Mouse (Mus musculus) mouse embryonic stem cell (cell line): Measurements from ENCODE around the gene Ak5.
"Not testable (repeated sequence)": the region's sequence is repeated elsewhere in the genome, so short reads cannot be mapped to it uniquely, and the experiment has no call there.

Experiments used
- in situ Hi-C, 2 experiments: fragments of 300-500 bp; cut with MboI; formaldehyde crosslinking; loops; 1 replicate in 1 of 2; 3 replicates in 1 of 2; pipeline ENCODE4 v1.14.3; 2019 to 2020; ENCODE audit warnings: low sequenced_read_pairs in 2 of 2, low pct_unique_long_range_greater_than_20kb in 1 of 2, mixed read lengths in 1 of 2; ENCODE audit not compliant: unreplicated experiment in 1 of 2

Gene Ak5

DNA sequence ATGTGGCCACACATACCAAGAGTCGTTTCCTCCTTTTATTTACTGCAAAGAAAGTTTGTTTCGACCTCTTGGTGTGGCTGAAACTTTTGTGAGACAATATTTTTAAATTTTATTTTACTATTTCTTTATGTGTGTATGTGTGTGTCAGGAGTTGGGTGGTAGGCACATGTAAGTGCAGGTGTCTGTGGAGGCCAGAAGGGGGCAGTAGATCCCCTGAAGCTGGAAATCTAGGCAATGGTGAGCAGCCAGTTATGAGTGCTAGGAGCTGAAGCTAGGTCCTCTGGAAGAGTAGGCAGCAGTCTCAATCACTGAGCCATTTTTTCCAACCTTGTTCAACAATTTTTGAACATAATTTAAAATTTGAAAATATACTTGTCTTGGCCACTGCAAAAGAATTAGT lies 9.6 kb downstream of the Ak5 start:
- in situ Hi-C loops: no loop called here

DNA sequence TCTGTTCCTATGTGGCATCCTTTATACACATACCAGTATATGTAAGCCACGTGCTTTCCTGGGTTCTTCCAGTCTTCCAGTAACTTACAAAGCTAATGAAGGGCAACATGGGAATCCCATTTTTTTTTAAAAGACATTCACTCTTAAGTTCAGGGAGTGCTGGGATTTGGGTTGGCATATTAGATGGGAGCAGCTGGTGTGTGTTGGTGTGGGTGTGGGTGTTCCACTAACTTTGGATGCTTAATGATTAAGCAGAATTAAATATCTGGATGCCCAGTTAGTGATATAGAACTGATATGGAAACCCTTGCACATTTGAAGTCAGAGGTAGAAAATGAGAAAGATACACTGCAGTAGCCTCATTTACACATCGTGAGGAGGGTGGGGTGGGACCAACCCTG lies 16.2 kb downstream of the Ak5 start:
- in situ Hi-C loops: no loop called here

DNA sequence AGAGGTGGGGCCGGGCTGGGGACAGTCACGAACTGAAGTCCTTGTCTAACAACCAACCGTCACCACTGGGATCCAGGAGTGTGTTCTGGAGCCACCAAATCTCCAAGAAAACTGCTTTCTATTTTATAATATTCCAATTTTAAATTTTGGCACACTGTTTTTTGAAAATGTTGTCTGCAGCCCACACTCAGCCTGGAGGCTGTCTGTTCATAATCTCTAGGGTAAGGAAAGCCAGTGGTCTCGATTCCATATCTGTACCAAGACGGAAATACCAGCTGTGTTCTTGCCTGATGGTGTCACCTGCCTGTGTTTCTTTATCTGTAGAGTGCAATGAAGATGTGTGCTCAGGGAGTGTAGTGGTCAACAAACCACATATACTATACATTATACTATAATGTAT lies 23.6 kb downstream of the Ak5 start:
- in situ Hi-C loops: no loop called here

- in situ Hi-C loops: no loop called here
Observed at GRCm38 (mm10) chr3:152625061-152625820, 42.9 kb downstream of the Ak5 start.

DNA sequence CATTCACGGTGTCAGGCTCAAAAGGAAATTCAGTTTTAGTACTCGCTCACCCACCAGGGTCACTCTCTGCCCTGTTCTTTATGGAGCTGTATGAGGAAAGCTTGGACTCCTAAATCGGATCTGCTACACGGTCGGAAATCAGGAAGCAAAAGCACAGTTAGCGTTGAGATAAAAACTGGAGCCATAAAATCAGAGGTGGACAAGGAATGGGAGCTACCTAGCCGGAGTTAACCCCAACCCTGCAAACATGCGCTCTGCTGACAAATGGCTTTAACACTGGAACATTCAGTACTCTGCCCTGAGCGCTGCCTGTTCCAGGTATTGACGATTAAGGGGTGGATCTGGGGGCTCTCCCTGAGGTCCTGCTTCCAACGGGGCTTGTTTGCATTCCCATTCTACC lies 47.6 kb downstream of the Ak5 start:
- in situ Hi-C loops: no loop called here

GRCm38 (mm10) chr3:152620058-152620457 lies 48.1 kb downstream of the Ak5 start:
- in situ Hi-C loops: no loop called here

- in situ Hi-C loops: no loop called here
Observed at GRCm38 (mm10) chr3:152609076-152609475, 59.1 kb downstream of the Ak5 start.

GRCm38 (mm10) chr3:152605849-152606248 lies 62.3 kb downstream of the Ak5 start:
- in situ Hi-C loops: no loop called here

GRCm38 (mm10) chr3:152599679-152600078 lies 68.5 kb downstream of the Ak5 start:
- in situ Hi-C loops: no loop called here

- in situ Hi-C loops: no loop called here
Observed at GRCm38 (mm10) chr3:152596406-152597050, 71.6 kb downstream of the Ak5 start.

DNA sequence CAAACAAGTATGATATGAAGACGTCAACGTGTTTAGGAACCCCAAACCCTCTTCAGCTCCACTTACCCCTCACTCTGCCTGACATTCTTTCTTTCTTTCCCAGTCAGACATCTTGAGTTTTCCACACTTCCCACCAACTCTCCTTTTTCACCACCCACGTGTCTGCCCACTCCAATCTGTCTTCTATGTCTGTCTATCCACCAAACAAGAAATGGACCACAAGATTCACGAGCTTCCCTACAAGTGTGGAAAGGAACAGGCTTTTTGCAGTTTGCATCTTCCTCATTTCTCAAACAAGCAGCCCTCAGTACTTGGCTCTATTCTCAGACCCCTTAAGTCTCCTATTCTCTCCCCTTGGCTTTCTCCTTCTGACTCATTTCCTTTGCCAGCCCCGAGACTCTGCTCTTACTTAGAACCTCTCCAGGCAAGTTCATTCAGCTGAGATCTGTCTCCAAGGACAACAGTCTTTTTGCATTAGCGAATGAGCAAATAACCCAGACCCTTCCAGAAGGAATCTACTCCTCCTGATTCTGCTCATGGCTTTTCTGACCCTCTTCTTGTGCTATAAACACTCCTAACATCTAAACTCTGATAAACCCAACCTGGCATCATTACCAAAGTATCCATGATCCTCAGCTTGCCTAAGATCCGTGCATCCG lies 75.3 kb downstream of the Ak5 start:
- in situ Hi-C loops: no loop called here

DNA sequence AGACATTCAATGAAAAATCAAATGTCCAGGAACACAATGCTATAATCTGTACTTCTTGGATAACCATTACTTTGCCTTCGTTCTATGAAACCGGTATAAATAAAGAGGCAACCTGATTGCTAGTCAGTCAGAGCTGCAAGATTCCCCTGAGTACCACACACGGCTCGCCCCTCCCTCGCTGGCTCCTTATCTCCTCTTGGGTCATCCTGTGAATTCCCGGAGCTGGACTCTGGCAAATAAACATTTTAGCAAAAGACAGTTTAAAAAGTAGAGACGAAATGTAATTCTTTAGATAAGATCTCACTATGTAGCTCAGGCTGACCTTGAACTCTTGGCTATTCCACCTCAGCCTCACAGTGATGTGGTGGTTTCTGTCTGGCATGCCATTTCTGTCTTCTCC lies 77.7 kb downstream of the Ak5 start:
- in situ Hi-C loops: no loop called here

DNA sequence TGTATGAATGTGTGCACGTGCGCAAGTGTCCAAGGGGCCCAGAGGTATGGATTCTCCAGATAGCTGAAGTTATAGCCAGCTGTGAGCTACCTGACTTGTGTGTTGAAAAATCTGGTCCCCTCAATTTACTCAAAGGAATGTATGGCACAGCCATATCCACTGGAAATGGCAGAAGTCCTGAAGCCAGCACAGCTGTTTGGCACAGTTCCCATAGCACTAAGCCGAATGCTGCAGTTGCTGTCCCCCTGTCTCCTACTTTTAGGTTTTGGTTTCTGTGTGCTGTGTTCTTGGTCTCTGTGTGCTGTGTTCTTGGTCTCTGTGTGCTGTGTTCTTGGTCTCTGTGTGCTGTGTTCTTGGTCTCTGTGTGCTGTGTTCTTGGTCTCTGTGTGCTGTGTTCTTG lies 79.1 kb downstream of the Ak5 start:
- in situ Hi-C loops: not testable (repeated sequence)

GRCm38 (mm10) chr3:152587007-152587406 lies 81.2 kb downstream of the Ak5 start:
- in situ Hi-C loops: no loop called here

DNA sequence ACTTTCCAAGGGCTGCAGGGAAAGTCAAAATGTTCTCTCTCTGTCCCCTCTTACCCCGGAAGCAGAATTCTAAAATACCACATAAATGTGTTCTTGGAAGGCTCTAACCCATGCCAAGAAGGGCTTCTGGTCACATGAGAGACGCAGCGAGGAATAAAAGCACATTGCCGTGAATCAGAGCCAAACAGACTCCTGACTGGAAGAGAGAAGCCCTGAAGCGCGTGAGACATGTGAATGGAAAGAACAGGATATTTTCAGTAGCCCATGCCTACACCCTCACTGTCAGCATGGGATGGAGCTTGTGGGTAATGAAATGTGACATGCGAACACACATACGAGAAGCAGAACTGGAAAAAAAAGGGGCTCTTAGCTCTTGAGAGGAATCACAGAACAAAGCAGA lies 82.0 kb downstream of the Ak5 start:
- in situ Hi-C loops: no loop called here

DNA sequence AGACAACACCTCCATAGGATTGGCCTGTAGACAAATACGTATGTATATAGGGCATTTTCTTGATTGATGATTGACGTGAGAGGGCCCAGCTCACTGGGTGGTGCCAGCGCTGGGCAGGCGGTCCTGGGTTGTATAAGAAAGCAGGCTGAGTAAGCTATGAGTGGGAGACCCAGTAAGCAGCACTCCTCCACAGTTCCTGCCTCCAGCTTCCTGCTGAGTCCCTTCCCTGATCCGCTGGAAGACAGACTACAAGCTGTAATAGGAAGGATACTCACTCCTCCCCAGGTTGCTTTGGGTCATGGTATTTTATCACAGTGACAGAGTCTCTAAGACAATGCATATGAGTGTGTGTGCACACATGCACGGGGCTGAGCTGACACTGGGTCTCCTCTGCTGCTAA lies 82.6 kb downstream of the Ak5 start:
- in situ Hi-C loops: no loop called here

GRCm38 (mm10) chr3:152583033-152583432 lies 85.1 kb downstream of the Ak5 start:
- in situ Hi-C loops: no loop called here

DNA sequence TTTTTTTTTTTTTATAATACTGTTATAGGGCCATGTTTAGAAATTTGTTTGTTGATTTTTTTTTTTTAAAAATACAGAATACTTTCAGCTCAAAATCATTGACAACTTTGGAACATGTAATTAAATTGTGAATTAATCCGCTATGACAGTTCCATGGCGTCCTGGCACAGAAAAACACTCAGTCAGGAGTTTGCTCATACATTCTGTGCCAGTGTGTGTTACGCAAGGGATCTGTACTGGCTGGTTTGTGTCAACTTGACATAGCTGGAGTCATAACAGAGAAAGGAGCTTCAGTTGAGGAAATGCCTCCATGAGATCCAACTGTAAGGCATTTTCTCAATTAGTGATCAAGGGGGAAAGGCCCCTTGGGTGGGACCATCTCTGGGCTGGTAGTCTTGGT lies 86.3 kb downstream of the Ak5 start:
- in situ Hi-C loops: not testable (repeated sequence)

DNA sequence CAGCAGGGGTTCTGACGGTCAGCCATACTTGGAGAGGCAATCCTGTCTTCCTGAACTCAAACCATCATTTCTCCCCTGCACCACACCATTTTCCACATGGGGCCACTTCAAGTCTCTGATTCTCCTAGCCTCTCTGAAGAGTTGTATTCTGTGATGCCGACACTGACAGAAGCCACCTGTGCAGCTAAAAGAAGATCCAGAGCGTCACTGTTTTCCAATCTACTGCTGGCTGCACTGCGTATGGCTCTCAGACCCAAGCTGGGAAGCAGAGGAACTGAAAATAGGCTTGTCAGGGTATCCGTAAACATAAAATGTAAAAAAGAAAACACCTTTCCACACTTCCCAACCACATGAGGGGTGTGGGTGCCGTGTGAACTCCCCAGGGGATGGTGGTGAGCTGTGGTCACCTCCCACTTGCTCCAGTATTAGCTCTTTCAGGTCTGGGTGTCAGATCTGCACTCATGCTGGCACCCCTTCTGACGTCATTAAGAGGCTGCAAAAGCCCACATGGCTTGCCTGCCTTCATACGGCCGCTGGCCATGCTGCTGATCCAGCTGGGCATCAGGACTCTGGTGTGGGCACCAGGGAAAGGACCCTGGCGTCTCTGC lies 88.1 kb downstream of the Ak5 start:
- in situ Hi-C loops: no loop called here
